Mouse (Mus musculus): ENCODE measurements around the gene Map6.

Map6 gene

DNA sequence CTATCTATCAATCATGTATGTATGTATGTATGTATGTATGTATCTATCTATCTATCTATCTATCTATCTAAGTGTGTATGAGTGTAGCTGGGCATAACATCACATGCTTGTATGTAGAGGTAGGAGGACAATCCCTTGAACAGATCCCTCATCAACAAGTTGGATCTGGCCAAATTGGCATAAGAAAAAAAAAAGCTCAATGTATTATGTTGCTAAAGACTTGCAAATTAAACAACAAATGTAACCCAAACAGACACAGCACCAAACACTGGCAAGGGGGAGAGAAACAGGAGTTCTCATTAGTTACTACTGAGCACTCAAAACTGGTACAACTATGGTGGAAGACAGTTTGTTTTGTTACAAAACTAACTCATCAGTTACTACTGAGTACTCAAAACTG is 2.6 kb upstream of the Map6 start:
- DNase-seq (ENCODE audit: low read depth, low spot score), result no peak

DNA sequence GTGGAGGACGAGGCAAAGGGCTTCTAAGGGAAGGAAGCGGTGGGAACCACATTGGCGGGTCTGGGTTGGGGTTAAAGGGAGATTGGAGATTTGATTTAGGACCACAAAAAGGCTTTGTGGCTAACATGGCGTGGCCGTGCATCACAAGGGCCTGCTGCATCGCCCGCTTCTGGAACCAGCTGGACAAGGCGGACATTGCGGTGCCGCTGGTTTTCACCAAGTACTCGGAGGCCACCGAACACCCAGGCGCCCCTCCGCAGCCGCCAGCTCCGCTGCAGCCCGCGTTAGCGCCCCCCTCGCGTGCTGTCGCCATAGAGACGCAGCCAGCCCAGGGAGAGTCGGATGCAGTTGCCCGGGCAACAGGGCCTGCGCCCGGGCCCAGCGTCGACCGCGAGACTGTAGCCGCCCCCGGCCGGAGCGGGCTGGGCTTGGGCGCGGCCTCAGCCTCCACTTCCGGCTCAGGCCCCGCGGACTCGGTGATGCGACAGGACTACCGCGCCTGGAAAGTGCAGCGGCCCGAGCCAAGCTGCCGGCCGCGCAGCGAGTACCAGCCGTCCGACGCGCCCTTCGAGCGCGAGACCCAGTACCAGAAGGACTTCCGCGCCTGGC is 754 bp downstream of the Map6 start:
- DNase-seq (ENCODE audit: low read depth, low spot score), result peak; percentile 69

DNA sequence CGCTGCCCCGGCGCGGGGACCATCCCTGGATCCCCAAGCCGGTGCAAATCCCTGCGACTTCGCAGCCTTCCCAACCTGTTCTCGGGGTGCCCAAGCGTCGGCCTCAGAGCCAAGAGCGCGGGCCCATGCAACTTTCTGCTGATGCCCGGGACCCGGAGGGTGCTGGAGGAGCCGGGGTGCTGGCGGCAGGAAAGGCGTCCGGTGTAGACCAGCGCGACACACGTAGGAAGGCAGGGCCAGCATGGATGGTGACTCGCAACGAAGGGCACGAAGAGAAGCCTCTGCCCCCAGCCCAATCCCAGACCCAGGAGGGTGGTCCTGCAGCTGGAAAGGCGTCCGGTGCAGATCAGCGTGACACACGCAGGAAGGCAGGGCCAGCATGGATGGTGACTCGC is 1.3 kb downstream of the Map6 start:
- DNase-seq (ENCODE audit: low read depth, low spot score), result no peak

DNA sequence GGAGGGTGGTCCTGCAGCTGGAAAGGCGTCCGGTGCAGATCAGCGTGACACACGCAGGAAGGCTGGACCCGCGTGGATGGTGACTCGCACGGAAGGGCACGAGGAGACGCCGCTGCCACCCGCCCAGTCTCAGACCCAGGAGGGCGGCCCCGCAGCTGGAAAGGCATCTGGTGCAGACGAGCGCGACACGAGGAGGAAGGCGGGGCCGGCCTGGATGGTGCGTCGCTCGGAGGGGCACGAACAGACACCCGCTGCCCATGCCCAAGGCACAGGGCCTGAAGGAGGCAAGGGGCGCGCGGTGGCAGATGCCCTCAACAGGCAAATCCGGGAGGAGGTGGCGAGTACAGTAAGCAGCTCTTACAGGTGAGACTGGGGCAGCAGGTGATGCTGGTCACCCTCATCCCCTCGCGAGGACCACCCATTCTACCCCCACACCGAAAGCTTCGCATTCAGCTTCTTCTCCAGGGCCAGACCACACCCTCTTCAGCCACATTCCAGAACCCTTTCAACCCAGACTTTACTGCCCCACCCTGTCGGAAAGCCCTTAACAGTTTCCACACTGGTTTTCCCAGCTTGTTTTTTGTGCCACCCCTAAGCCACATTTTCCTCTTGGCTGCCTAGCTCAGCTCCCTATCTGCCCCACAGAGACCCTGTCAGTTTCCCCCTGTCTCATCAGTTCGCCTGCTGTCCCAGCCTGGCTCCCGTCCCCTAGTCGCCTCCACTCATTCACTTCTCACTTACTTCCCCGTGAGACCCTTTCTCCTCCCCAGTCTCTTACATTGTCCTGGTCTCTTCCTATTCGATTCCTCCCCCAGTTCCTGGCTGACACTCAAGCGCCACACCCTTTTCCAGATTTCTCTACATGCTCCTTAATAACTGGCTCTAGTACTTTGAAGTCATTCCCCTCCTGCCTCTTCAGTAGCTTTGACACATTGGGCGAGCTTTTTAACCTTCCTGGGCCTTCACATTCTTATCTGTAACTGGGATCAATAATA is 2.0 kb downstream of the Map6 start:
- DNase-seq (ENCODE audit: low read depth, low spot score), result no peak

DNA sequence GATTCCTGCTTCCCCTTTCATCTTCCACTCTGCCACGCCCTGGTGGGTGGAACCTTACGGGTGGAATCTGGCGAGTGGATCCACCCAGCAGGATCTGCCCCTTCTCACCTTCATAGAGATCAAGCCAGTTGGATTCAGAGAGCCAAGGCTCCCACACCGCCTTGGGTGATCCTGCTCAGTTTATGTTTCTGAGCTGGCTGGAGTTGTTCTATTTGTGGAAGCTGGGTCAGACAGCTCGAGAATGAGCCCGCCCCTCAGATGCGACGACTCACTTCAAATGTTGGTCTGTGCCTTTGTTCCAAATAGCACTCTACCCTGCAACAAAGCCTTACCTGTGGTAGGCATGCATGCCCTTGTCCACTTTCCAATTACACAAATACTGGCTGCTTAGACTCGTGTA is 4.4 kb downstream of the Map6 start:
- no peak for DNase-seq (ENCODE audit: low read depth, low spot score)

DNA sequence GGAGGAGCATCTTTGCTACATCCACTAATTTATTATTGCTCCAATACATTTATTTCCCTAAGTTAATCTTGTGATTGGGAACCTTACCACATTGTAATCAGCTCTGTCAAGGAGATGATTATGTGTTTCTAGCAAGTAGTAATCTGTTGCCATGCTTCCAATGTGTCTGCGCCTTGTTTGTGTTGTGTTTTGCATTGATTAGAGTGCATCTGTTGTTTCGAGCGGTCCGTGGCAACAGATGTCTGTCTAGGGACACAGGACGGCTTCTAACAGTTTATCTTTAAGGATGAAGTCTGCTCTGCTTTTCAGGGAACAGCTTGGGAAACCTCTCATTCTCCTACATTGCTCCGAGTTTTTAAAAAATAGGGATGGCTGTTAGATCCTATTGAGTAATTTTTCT is 7.9 kb downstream of the Map6 start:
- no peak for DNase-seq (ENCODE audit: low read depth, low spot score)

DNA sequence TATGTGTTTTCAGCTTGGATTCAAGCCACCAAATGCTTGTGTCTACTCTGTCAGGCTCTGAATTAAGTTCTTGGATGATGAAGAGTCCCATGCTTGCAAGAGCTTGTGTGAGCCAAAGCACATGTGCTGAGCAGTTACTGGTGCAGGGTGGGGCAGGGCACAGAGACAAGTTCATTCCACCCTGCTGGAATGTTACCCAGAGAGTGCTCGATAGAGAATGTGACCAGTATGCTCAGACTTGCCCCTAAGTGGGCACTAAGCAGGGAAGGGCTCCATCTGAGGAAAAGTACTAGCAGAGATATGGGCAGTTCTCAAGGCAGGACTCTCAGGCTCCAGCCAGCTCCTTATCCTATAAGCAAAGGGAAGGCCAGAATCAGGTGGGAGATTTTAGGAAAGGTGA is 9.4 kb downstream of the Map6 start:
- DNase-seq (ENCODE audit: low read depth, low spot score), result no peak

DNA sequence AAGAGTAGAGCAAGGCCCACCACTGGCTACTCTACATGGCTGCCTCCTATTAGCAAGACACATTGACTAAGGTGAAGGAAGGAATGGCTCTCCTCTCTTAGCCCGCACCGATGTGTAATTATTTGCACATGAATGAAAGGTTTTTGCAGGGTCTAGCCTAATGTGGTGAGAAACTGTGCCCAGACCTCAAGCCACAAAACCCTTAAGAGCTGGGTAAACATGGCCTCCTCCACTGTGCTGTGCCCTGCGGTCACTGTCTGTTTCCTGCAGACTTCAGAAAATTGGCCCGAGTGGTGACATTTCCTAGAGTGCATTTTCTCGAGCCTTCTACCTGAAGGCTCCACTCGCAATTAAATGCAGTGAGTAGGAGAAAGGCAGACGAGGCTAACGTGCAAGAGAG is 11.1 kb downstream of the Map6 start:
- no peak for DNase-seq (ENCODE audit: low read depth, low spot score)

DNA sequence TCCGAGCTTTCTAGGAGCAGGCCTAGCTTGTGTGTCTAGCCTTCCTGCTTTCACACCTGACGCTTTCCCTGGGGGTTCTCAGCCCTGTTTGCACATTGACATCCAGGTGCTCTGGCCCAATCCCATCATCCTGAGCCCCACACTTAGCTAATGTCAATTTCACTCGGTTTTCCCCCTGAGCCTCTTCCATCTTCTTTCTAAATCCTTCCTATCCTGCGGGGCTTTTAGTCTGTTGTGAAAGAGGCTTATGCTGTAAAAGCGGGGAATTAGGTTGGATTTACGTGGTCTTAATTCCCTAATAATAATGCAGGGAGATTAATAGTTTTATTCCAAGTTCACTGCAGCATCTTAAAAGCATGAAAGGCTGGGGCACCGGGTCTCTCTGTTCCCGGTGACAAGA is 12.3 kb downstream of the Map6 start:
- DNase-seq (ENCODE audit: low read depth, low spot score), result no peak

DNA sequence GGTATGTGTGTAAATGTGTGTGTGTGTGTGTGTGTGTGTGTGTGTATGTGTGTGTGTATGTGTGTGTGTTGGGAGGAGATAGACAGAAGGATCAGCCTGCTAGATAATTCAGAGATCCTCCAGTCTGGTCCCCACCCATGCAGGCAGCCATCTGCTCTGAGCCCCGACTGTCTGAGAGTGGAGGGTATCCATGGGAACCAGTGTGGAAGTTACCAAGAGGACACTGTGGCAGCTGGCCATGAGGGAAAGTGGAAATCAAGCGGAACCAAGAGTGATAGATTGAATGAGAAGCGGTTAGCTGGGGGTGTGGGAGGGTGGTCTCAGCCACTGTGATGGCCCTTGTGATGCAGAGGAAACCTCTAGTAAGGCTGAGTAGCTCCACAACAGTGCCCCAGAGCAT is 20.0 kb downstream of the Map6 start:
- DNase-seq (ENCODE audit: low read depth, low spot score), result no peak

DNA sequence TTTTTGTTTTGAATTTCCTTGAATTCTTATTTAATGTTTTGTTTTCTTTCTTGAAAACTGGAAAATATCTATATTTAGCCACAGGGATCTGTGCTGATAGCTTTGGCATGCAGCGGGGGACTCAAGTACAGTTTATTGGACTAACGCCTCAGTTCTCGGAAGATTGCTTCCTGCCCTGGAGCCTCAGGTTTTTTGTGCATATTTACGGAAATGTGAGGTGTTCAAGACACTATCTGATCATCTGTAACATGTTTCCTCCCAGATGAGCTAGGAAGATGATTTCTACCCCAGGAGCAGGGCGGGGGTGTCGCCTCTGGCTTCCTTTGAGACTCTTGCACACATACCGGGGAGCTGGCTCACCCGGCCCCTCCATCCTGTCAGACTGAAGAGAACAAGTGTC is 22.8 kb downstream of the Map6 start:
- peak; percentile 48 for DNase-seq (ENCODE audit: low read depth, low spot score)

DNA sequence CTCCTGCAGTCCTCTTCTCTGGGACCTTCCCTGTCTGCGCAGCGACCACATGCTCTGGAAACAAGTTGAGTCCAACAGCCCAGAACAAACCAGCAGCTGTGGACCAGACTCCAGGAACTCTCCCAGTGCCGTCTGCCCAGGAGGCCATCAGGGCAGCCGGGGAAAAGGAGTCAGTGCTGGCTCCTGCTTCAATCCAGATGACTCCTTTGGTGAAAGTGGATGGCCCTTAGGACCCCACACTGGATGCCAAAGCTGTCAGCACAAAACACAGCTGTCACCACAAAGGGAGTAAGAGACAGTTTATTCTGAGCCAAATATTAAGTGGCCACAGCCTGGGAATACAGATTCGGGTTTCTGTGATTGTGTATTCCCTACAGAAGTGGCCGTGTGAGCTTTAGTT is 23.7 kb downstream of the Map6 start:
- DNase-seq (ENCODE audit: low read depth, low spot score), result no peak

DNA sequence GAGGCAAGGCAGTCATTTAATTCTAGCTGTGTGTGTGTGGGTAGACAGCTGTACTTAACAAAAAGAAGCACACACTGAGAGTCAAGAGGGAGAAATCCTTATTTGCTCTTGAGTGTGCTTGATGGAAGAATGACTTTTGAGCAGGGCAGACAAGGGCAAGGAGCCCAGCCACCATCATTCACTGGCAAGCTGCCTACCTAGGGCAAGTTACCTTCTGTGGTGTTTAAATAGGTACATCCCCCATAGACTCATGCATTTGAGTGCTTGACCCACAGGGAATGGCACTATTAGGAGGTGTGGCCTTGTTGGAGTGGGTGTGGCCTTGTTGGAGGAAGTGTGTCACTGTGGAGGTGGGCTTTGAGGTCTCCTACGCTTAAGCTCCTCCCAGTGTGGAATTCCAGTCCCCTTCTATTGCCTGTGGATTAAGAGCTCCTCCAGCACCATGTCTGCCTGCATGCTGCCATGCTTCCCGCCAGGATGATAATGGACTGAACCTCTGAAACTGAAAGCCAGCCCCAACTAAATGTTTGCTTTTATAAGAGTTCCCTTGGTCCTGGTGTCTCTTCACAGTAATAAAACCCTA is 27.0 kb downstream of the Map6 start:
- DNase-seq (ENCODE audit: low read depth, low spot score), result no peak

DNA sequence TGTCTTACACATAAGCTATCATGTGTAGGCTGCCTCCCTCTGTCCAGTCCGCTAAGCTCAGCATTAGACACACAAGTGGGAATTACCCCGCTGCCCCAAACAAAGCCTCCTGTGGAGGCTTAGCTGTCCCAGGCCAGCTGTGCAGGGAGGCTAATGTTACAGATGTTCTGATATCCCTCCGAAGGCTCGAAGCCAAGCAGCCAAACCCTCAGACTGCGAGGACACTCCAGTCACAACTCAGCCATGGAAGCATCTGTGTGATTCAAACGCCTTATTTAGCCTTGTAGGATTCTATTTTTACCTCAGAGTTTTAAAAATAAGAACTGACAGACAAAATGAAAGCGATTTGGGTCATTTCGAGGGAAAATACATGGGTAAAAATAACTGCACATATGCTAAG is 27.9 kb downstream of the Map6 start:
- DNase-seq (ENCODE audit: low read depth, low spot score), result no peak

DNA sequence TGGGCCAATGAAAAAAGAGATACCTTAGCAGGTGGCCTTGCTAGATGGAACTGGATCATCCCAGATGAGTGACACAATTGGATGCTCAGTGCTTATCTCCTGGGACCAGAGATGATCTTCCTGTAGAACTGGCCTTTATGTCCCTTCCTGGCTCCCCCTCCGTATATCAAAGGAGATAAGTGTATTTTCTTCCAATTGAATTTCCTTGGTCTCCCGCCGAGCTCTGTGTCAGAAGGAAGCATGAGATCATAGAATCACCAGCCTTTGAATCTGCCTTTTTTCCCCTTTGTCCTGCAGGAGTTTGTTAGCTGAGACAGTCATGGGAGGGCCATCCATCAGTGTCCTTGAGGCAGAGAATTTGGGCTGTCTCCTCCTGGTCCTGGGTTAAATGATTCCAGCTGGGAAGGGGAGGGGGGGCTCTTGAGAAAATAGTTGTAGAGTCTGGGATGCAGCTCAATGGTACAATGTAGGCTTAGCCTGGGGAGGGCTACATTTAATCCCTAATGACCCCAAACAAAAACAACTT is 33.5 kb downstream of the Map6 start:
- DNase-seq (ENCODE audit: low read depth, low spot score), result no peak

DNA sequence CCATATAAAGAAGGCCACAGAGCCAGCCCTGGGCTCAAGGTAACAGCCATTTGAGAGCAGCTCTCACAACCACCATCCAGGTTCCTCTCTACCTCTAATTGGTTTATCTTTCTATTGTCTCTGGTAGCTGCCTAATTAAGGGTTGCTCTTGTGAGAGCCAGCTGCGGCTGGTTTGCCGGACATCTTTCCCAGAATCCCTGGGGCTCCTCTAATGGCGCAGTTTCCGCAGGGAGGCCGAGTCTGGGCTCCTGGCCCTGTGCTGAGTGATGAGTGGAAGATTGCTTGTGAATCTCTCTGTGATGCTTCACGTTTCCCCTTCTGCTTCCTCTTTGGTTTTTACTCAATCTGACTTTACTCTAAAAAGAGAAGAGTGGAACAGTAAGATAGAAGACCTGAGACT is 36.8 kb downstream of the Map6 start:
- DNase-seq (ENCODE audit: low read depth, low spot score), result no peak

DNA sequence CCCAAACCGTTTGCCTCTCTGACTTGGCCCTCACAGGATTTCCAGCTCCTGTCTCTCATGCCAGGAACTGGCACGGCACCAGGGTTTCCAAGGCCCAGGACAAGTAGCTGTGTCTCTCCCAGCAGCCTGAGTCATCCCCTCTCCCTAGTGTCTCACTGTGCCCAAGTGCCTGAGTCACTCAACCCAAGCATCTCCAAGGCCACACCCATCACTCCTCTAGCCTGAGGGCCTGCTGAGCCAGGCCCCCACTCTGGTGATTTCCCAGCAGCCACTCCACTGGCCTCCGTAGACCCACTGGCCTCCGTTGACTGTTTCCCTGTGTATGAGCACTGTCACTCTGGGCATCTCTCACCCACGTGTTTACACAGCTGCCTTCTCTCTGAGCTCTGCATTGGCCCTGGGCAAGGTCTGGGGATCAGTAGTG is 37.7 kb downstream of the Map6 start:
- no peak for DNase-seq (ENCODE audit: low read depth, low spot score)

DNA sequence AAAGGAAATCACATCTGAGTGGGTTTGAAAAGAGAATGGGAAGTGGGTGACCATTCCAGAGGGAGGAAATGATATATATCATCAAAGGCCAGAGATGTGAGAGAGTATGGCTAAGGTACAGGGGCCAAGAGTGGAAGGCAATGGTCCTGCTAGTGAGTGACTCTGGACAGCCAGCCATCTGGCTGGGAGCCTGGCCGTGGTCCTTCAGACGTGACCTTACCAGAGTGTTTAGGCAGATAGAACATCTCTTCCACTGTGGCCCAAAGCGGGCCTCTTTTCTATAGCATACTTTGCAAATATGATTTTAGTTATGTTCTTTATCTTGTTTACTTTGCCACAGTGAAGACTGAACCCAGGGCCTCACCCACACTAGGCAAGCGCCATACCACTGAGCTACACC is 38.4 kb downstream of the Map6 start:
- no peak for DNase-seq (ENCODE audit: low read depth, low spot score)

DNA sequence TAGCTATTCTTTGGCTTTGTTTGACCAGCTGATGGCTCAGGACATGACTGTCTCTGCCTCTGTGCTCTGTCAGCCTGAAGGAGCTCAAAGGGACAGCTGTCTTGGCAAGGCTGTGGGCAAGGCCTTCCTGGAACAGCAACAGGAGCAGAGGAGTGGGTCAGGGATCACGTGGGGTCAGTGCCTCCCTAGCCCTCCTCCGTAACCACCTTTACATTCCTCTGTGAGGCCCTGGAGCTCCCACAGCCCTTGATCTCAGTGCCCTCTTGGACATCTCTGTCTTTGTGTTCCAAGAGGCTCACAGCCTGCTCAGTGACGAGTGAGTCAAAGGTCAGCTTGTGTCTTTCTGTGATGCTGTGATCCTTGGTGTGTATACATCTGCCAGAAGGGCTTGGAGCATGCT is 39.4 kb downstream of the Map6 start:
- DNase-seq (ENCODE audit: low read depth, low spot score), result no peak

DNA sequence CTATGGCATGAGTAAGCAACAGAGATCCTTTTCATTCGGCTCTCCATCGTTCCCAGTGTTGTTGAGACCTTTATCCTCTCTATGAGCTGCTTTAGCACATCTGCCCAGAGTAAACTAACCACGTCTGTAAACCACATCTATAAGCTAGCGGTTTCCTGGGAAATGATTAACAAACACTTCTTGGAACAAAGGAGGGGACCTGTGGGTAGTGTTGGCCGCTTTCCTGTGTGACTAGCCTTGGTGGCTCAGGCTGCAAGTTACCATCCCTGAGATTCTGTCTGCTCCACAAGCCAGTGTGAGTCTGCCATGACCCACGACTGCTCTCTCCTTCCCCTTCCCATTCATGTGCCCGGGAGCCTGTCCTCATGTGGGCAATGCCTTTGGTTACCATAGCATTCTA is 44.2 kb downstream of the Map6 start:
- peak; percentile 59 for DNase-seq (ENCODE audit: low read depth, low spot score)

DNA sequence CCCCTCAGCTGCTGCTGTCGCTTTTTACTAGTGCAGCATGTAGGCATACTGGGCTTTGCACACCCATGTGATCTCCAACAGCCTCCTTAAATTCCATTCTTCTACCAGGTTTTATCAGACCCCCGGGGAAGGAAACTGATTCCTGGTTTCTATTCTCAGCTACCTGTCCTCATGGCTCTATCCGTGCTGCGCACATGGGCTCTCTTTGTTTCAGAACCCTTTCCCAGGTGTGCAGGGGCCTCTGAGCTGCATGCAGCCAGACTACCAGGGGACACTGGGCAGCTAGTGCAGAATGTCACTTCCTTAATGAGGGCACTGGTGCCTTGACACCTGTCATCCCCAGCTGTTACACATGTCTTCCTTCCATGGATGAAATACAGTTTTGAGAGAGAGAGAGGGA is 44.8 kb downstream of the Map6 start:
- no peak for DNase-seq (ENCODE audit: low read depth, low spot score)

DNA sequence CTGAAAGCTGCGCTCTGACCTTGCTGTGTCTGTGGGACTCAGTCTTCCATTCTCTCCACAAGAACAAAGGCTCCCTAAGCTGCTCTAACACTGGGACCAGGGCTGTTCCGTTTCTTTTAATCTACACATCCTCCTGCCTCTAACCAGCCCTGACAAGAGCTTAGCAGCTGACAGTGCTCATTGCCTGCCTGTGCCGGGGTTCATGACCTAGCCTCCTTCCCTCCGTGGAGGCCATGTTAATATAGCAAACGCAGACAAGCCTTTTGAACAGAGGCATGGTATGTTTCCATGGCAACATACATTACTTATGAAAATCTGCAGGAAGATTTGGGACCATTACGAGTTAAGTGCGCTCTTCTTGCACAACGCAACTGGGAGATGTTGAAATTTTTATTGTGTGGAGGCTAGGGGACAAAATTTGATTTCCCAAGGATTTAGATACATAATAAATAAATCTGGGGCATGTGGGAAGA is 45.5 kb downstream of the Map6 start:
- no peak for DNase-seq (ENCODE audit: low read depth, low spot score)
